Mouse (Mus musculus) ES-Bruce4 (cell line): Measurements from ENCODE around the gene Cfap57. TPM values are rescaled to one million over a fixed set of nuclear protein-coding genes. Genes with fewer than 3 reads are reported as not detected.

Experiments
- H3K27ac ChIP-seq: 2 replicates; pipeline ENCODE4 v1.5.1; 2012; ENCODE audit warnings: low read length, inconsistent platforms; ENCODE audit not compliant: insufficient read depth
- H3K27me3 ChIP-seq: 2 replicates; pipeline ENCODE4 v1.6.1; 2012; ENCODE audit warnings: mild to moderate bottlenecking, low read length, inconsistent platforms; ENCODE audit not compliant: control insufficient read depth, poor library complexity, insufficient read depth, severe bottlenecking
- H3K36me3 ChIP-seq: 2 replicates; pipeline ENCODE4 v1.6.1; 2012; ENCODE audit warnings: inconsistent platforms, mild to moderate bottlenecking, low read length, moderate library complexity; ENCODE audit not compliant: control insufficient read depth, poor library complexity, insufficient read depth, severe bottlenecking
- H3K4me1 ChIP-seq: one replicate; pipeline ENCODE4 v1.8.1; 2011; ENCODE audit warnings: low read length; ENCODE audit not compliant: control insufficient read depth, insufficient read depth
- H3K4me3 ChIP-seq: 2 replicates; pipeline ENCODE4 v1.5.1; 2011; ENCODE audit warnings: low read depth, mild to moderate bottlenecking, low read length
- H3K9ac ChIP-seq: 2 replicates; pipeline ENCODE4 v1.6.1; 2012; ENCODE audit warnings: low read depth, mild to moderate bottlenecking, inconsistent platforms; ENCODE audit not compliant: poor library complexity, severe bottlenecking
- H3K9me3 ChIP-seq: replicated peaks from 2 replicates; pipeline ENCODE4 v1.6.1; 2012; ENCODE audit warnings: mild to moderate bottlenecking, low read length, inconsistent platforms; ENCODE audit not compliant: control insufficient read depth, poor library complexity, insufficient read depth, severe bottlenecking
- CTCF ChIP-seq: IDR thresholded peaks from one replicate; pipeline ENCODE4 v1.8.1; 2011; ENCODE audit warnings: low read depth, low read length
- EP300 ChIP-seq: IDR thresholded peaks from 2 replicates; pipeline ENCODE4 v1.6.1; 2011; ENCODE audit warnings: low read depth, low read length; ENCODE audit not compliant: insufficient read depth
- POLR2A ChIP-seq: IDR thresholded peaks from one replicate; pipeline ENCODE4 v1.8.1; 2011; ENCODE audit warnings: low read length; ENCODE audit not compliant: insufficient read depth
- polyA plus RNA-seq: library from polyadenylated mRNA; stranded (reverse); fragments of >200 nt; gene quantifications from 2 replicates; pipeline ENCODE4 v1.2.4, GENCODE M21; 2011; ENCODE audit warnings: low read depth; ENCODE audit not compliant: missing spikeins, insufficient read depth, insufficient read length

Cfap57 gene
- polyA plus RNA-seq, 1 experiment = not detected

- no peaks in the 10 kb centered on the region for H3K36me3 ChIP-seq
- no peaks in the 10 kb centered on the region for H3K9me3 ChIP-seq
- H3K9ac ChIP-seq = peak overlapping the region; percentile 62
- H3K4me1 ChIP-seq = peaks cover 4% of the 10 kb centered on the region
- peak overlapping the region; percentile 73 for H3K27ac ChIP-seq
- no peaks in the 10 kb centered on the region for H3K27me3 ChIP-seq
- peak overlapping the region; percentile 65 for H3K4me3 ChIP-seq
- no peak for TF ChIP-seq POLR2A
- TF ChIP-seq EP300 = no peak
- TF ChIP-seq CTCF = no peak
These were observed 76.0 kb downstream of the Cfap57 start for GRCm38 (mm10) chr4:118544441-118545127.

- Histone ChIP-seq H3K9me3 (no peaks in the 10 kb centered on the region), H3K27ac (peak within 1 kb of the TSS; percentile 73), H3K27me3 (no peaks in the 10 kb centered on the region), H3K36me3 (no peaks in the 10 kb centered on the region), H3K9ac (peak within 1 kb of the TSS; percentile 62), H3K4me3 (peak within 1 kb of the TSS; percentile 65), H3K4me1 (peaks cover 7% of the 10 kb centered on the region)
- peak; percentile 37; the same call in 1 of the 2 replicates for TF ChIP-seq EP300
- TF ChIP-seq POLR2A = peak; percentile 61
- no peak for TF ChIP-seq CTCF
These were observed 76.9 kb downstream of the Cfap57 start, which contains the start of gene Tmem125 for GRCm38 (mm10) chr4:118543592-118544260. Gene Tmem125 (minus strand): TSS chr4:118544044.

- Histone ChIP-seq H3K27me3 (no peaks in the 10 kb centered on the region), H3K9me3 (no peaks in the 10 kb centered on the region), H3K9ac (peak overlapping the region; percentile 62), H3K4me1 (peaks cover 7% of the 10 kb centered on the region), H3K36me3 (no peaks in the 10 kb centered on the region), H3K27ac (peak overlapping the region; percentile 55), H3K4me3 (peak overlapping the region; percentile 65)
- no peak for TF ChIP-seq CTCF
- TF ChIP-seq POLR2A = no peak
- TF ChIP-seq EP300 = no peak
These were observed 77.4 kb downstream of the Cfap57 start for GRCm38 (mm10) chr4:118543158-118543530.

- Histone ChIP-seq H3K27ac (peak overlapping the region; percentile 55), H3K9me3 (no peaks in the 10 kb centered on the region), H3K36me3 (no peaks in the 10 kb centered on the region), H3K9ac (peak overlapping the region; percentile 62), H3K27me3 (no peaks in the 10 kb centered on the region), H3K4me1 (peaks cover 7% of the 10 kb centered on the region), H3K4me3 (peak overlapping the region; percentile 65)
- no peak for TF ChIP-seq CTCF
- no peak for TF ChIP-seq EP300
- TF ChIP-seq POLR2A = no peak
These were observed 77.9 kb downstream of the Cfap57 start for GRCm38 (mm10) chr4:118542510-118543157.

- Histone ChIP-seq H3K36me3 (no peaks in the 10 kb centered on the region), H3K4me3 (no peak overlapping the region), H3K9ac (no peak overlapping the region), H3K27ac (no peak overlapping the region), H3K9me3 (no peaks in the 10 kb centered on the region), H3K27me3 (no peaks in the 10 kb centered on the region), H3K4me1 (peaks cover 7% of the 10 kb centered on the region)
- TF ChIP-seq CTCF (no peak), EP300 (peak; percentile 78)
These were observed 80.7 kb downstream of the Cfap57 start for GRCm38 (mm10) chr4:118539904-118540303.

- H3K4me3 ChIP-seq = no peak overlapping the region
- no peaks in the 10 kb centered on the region for H3K36me3 ChIP-seq
- no peaks in the 10 kb centered on the region for H3K9me3 ChIP-seq
- H3K4me1 ChIP-seq = peaks cover 7% of the 10 kb centered on the region
- H3K9ac ChIP-seq = no peak overlapping the region
- no peak overlapping the region for H3K27ac ChIP-seq
- no peak for TF ChIP-seq POLR2A
- H3K27me3 ChIP-seq = no peaks in the 10 kb centered on the region
These were observed 82.8 kb downstream of the Cfap57 start for GRCm38 (mm10) chr4:118537801-118538200.
